Mouse (Mus musculus) embryonic facial prominence, embryonic 11.5 days (tissue): ENCODE data around the gene Pik3cb. TPM values are rescaled to one million over a fixed set of nuclear protein-coding genes. Genes with fewer than 3 reads are reported as not detected.

Experiments used
- ATAC-seq: fragments of 200-750 bp; cut with Nextera tagmentation; replicated peaks from 2 replicates; pipeline ENCODE4 v1.8.0; 2017; ENCODE audit warnings: low read depth; ENCODE audit not compliant: insufficient number of reproducible peaks, low FRiP score, low TSS enrichment
- DNase-seq: peaks from one replicate; pipeline ENCODE4 v3.0.0-alpha.2; 2015; ENCODE audit warnings: low spot score
- H3K27ac ChIP-seq: fragments of 300-500 bp; sonication (generic); replicated peaks from 2 replicates; pipeline ENCODE4 v1.5.1; 2014; ENCODE audit warnings: mild to moderate bottlenecking, low read depth, low read length, control low read depth
- H3K27me3 ChIP-seq: fragments of 300-500 bp; sonication (generic); 2 replicates; pipeline ENCODE4 v1.6.1; 2014; ENCODE audit warnings: mild to moderate bottlenecking, low read length, moderate library complexity, mixed read lengths; ENCODE audit not compliant: control insufficient read depth, insufficient read depth
- H3K36me3 ChIP-seq: fragments of 300-500 bp; sonication (generic); replicated peaks from 2 replicates; pipeline ENCODE4 v1.6.1; 2014; ENCODE audit warnings: low read depth, mild to moderate bottlenecking, low read length, moderate library complexity, mixed read lengths; ENCODE audit not compliant: control insufficient read depth, insufficient read depth
- H3K4me1 ChIP-seq: fragments of 300-500 bp; sonication (generic); 2 replicates; pipeline ENCODE4 v1.6.1; 2014; ENCODE audit warnings: low read length, mixed read lengths; ENCODE audit not compliant: control insufficient read depth, insufficient read depth
- H3K4me2 ChIP-seq: fragments of 300-500 bp; sonication (generic); 2 replicates; pipeline ENCODE4 v1.6.1; 2014; ENCODE audit warnings: low read depth, mild to moderate bottlenecking, control low read depth, low read length, moderate library complexity
- H3K4me3 ChIP-seq: fragments of 300-500 bp; sonication (generic); 2 replicates; pipeline ENCODE4 v1.5.1; 2014; ENCODE audit warnings: low read depth, low read length, control low read depth
- H3K9ac ChIP-seq: fragments of 300-500 bp; sonication (generic); replicated peaks from 2 replicates; pipeline ENCODE4 v1.6.1; 2014; ENCODE audit warnings: mild to moderate bottlenecking, control low read depth, low read length
- H3K9me3 ChIP-seq: fragments of 300-500 bp; sonication (generic); replicated peaks from 2 replicates; pipeline ENCODE4 v1.6.1; 2016; ENCODE audit warnings: mild to moderate bottlenecking, low read length, inconsistent platforms, mixed read lengths; ENCODE audit not compliant: control insufficient read depth
- WGBS: fragments of 180-500 bp; shearing (Covaris S2); extraction: QIAGEN DNeasy Blood & Tissue Kit; methylation state at CpG from one replicate; pipeline ENCODE4 v1.1.7; 2014; 5-methylcytosine and 5-hydroxymethylcytosine counted together
- polyA plus RNA-seq: library from polyadenylated mRNA; unstranded; fragments of >200 nt; fragmentation: Nextera tagmentation; extraction: Ambion mirVana; gene quantifications from 2 replicates; pipeline ENCODE4 v1.2.1, GENCODE M21; 2014

Gene Pik3cb
- polyA plus RNA-seq, 1 experiment from 2014 or later, result 0.90 TPM

GRCm38 (mm10) chr9:99065311-99065710 lies 75.1 kb downstream of the Pik3cb start:
- no peak for DNase-seq
- H3K27ac ChIP-seq, result no peak overlapping the region
- H3K36me3 ChIP-seq, result no peaks in the 10 kb centered on the region
- no peaks in the 10 kb centered on the region for H3K9me3 ChIP-seq
- no peak for ATAC-seq
- H3K4me2 ChIP-seq, result no peak overlapping the region
- H3K9ac ChIP-seq, result no peak overlapping the region
- no peaks in the 10 kb centered on the region for H3K27me3 ChIP-seq
- no peaks in the 10 kb centered on the region for H3K4me1 ChIP-seq
- no peak overlapping the region for H3K4me3 ChIP-seq
- 91% methylated on average over 5 of the region's 5 CpGs for WGBS

- no peaks in the 10 kb centered on the region for H3K27me3 ChIP-seq
- DNase-seq, result peak; percentile 79
- no peaks in the 10 kb centered on the region for H3K36me3 ChIP-seq
- H3K4me1 ChIP-seq, result no peaks in the 10 kb centered on the region
- no peaks in the 10 kb centered on the region for H3K9me3 ChIP-seq
- 53% methylated on average over 2 of the region's 2 CpGs for WGBS
- ATAC-seq, result no peak
- H3K4me2 ChIP-seq, result no peak overlapping the region
- H3K27ac ChIP-seq, result no peak overlapping the region
- H3K9ac ChIP-seq, result no peak overlapping the region
- H3K4me3 ChIP-seq, result no peak overlapping the region
Observed at GRCm38 (mm10) chr9:99064216-99064615, 76.2 kb downstream of the Pik3cb start.

GRCm38 (mm10) chr9:99062544-99062943 lies 77.9 kb downstream of the Pik3cb start:
- Histone ChIP-seq H3K9me3 (no peaks in the 10 kb centered on the region), H3K27me3 (no peaks in the 10 kb centered on the region), H3K9ac (no peak overlapping the region), H3K4me1 (no peaks in the 10 kb centered on the region), H3K4me3 (no peak overlapping the region), H3K27ac (no peak overlapping the region), H3K36me3 (no peaks in the 10 kb centered on the region), H3K4me2 (no peak overlapping the region)
- no peak for ATAC-seq
- DNase-seq, result peak; percentile 79
- WGBS, result 42% methylated on average over 7 of the region's 7 CpGs

DNA sequence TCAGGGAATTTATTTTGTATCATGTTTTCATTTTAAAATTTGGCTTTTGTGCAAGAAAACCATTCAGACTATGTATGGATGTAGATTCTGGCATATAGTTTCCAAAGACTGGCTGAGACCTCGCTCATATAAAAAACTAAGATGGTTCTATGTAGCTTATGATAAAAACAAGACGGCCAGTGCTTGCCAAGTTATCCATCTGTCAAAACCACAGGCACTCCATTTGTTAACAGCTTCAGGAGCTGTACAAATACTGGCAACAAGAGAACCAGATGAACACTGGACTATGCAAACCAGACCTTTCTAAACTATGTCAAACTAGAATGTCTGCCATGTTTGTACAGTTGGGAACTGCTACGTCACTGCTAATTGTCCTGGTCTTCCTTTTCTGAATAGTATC lies 82.7 kb downstream of the Pik3cb start:
- WGBS, result 90% methylated on average over 3 of the region's 3 CpGs
- DNase-seq (no peak), ATAC-seq (no peak)
- no peak overlapping the region for H3K4me2 ChIP-seq
- no peaks in the 10 kb centered on the region for H3K36me3 ChIP-seq
- H3K27me3 ChIP-seq, result no peaks in the 10 kb centered on the region
- H3K9ac ChIP-seq, result no peak overlapping the region
- no peak overlapping the region for H3K4me3 ChIP-seq
- H3K27ac ChIP-seq, result no peak overlapping the region
- no peaks in the 10 kb centered on the region for H3K4me1 ChIP-seq
- no peaks in the 10 kb centered on the region for H3K9me3 ChIP-seq

DNA sequence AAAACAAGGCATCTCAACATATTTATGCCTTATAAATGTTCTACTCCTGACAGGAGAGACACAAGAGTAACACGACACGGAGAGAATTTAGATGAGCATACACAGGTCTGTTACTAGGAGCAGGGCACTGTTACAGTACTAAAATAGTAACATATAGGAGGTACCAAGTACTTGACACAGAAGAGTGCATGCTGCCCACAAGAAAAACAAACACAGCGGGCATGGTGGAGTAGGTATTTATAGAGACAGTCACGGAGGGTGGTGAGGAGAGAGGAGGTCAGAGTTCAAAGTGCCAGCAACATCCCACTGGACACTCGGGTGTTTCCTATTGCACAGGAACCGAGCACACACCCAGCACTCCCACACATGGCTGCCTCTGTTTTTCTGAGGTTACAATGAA lies 90.7 kb downstream of the Pik3cb start:
- Histone ChIP-seq H3K4me3 (no peak overlapping the region), H3K4me1 (no peaks in the 10 kb centered on the region), H3K36me3 (no peaks in the 10 kb centered on the region), H3K4me2 (no peak overlapping the region), H3K27me3 (no peaks in the 10 kb centered on the region), H3K9ac (no peak overlapping the region), H3K9me3 (no peaks in the 10 kb centered on the region), H3K27ac (no peak overlapping the region)
- no peak for ATAC-seq
- no peak for DNase-seq
- 66% methylated on average over 6 of the region's 6 CpGs for WGBS

DNA sequence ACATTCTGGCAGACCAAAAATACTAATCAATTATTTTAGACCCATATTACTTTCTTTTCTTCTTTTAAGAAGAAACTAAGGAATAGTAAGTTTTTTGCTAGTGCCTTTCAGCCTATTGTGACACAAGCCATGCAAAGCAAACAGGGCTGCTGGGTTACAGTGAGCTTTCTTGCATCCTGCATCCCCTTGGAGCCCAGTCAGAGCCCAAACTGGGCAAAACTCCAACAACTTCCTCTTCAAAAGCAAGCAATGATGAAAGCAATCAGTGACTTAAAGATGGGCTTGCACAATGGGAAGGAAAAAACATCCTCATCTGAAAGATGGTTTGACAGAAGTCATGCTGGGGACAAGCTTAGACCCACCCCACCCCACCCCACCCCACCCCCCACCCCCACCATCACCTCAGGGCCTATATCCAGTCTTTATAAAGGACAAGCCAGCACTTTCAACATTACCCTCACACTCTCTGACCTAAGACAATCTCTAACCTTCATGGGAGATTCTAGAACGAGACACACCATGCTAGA lies 91.6 kb downstream of the Pik3cb start:
- H3K9me3 ChIP-seq, result no peaks in the 10 kb centered on the region
- no peak overlapping the region for H3K4me2 ChIP-seq
- no peak overlapping the region for H3K27ac ChIP-seq
- no peak overlapping the region for H3K4me3 ChIP-seq
- WGBS, result 81% methylated on average over 1 of the region's 1 CpGs
- ATAC-seq, result no peak
- H3K4me1 ChIP-seq, result no peaks in the 10 kb centered on the region
- H3K36me3 ChIP-seq, result no peaks in the 10 kb centered on the region
- DNase-seq, result no peak
- H3K9ac ChIP-seq, result no peak overlapping the region
- no peaks in the 10 kb centered on the region for H3K27me3 ChIP-seq

GRCm38 (mm10) chr9:99044761-99045160 lies 95.7 kb downstream of the Pik3cb start:
- Histone ChIP-seq H3K4me3 (no peak overlapping the region), H3K27me3 (no peaks in the 10 kb centered on the region), H3K9me3 (no peaks in the 10 kb centered on the region), H3K4me2 (no peak overlapping the region), H3K4me1 (no peaks in the 10 kb centered on the region), H3K36me3 (no peaks in the 10 kb centered on the region; the same call in 1 of the 2 replicates), H3K27ac (no peak overlapping the region), H3K9ac (no peak overlapping the region)
- ATAC-seq (no peak), DNase-seq (no peak)
- WGBS, result 88% methylated on average over 8 of the region's 8 CpGs

GRCm38 (mm10) chr9:99042641-99043040 lies 97.8 kb downstream of the Pik3cb start:
- H3K27me3 ChIP-seq, result no peaks in the 10 kb centered on the region
- no peak overlapping the region for H3K4me2 ChIP-seq
- no peaks in the 10 kb centered on the region for H3K4me1 ChIP-seq
- DNase-seq (no peak), ATAC-seq (no peak)
- H3K4me3 ChIP-seq, result no peak overlapping the region
- WGBS, result 91% methylated on average over 4 of the region's 4 CpGs
- H3K36me3 ChIP-seq, result no peaks in the 10 kb centered on the region; the same call in 1 of the 2 replicates
- no peak overlapping the region for H3K9ac ChIP-seq
- no peaks in the 10 kb centered on the region for H3K9me3 ChIP-seq
- H3K27ac ChIP-seq, result no peak overlapping the region
